Mouse (Mus musculus): ENCODE measurements at regions not wholly inside any gene's neighbourhood (a gene's known extent, or its start where the extent isn't known, plus 50 kb on each side); places are given as distances from the start of the nearest gene placed in this dataset.
A peak's percentile ranks its signal among the peaks of the same experiment; 100 is the strongest.

DNA sequence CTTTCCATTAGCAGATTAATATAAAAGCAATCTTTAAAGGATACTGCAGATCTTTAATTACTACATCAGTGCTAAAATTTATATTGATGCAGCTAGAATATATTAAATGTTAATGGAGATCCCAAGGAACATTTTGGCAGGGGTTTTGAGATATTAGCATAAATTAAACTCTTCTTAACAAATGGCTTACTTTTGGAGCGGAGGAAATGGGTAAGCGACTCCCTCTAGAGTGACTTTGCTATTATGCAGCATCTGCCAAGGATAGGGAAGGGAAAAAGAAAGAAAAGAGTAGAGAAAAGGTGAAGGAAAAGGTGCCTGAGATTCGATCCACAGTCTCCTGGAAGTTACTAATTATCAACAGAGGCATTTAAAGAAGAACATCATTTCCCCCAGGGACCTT, 949.4 kb downstream of the Synb start:
- Histone ChIP-seq H3K9me3 (no peaks in the 10 kb centered on the region), H3K36me3 (replicated peaks) (no peaks in the 10 kb centered on the region), H3K4me1 (no peaks in the 10 kb centered on the region), H3K4me3 (no peak overlapping the region), H3K27ac (no peak overlapping the region), H3K27me3 (ENCODE audit: poor library complexity, severe bottlenecking) (no peaks in the 10 kb centered on the region)
- WGBS = 71% methylated on average over 3 of the region's 3 CpGs
- no peak for DNase-seq (ENCODE audit: extremely low spot score, low spot score)

DNA sequence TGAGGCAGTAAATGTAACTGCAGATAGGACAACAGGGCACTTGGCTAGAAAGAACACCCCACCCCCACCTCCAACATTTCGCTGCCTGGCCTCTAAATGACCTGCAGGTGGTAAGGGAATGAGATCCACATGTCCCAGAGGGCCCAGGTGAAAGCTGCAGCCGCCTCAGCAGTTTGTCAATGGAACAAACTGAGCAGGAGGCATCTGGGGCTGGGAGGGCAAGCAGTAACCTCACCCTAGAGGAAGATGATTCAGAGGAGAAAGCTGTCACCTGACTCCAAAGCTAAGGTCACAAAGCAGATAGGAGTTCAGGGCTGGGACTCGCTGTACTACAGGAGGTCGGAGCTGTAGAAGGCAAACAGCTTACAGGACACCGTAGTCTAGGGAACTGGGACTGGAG, 955.7 kb downstream of the Synb start:
- H3K27ac ChIP-seq = no peak overlapping the region
- H3K9me3 ChIP-seq = no peaks in the 10 kb centered on the region
- no peak overlapping the region for H3K4me3 ChIP-seq
- 54% methylated on average over 5 of the region's 5 CpGs for WGBS
- H3K36me3 ChIP-seq (replicated peaks) = no peaks in the 10 kb centered on the region
- peaks cover 27% of the 10 kb centered on the region for H3K4me1 ChIP-seq
- DNase-seq (ENCODE audit: extremely low spot score, low spot score) = peak; percentile 17
- no peaks in the 10 kb centered on the region for H3K27me3 ChIP-seq (ENCODE audit: poor library complexity, severe bottlenecking)

DNA sequence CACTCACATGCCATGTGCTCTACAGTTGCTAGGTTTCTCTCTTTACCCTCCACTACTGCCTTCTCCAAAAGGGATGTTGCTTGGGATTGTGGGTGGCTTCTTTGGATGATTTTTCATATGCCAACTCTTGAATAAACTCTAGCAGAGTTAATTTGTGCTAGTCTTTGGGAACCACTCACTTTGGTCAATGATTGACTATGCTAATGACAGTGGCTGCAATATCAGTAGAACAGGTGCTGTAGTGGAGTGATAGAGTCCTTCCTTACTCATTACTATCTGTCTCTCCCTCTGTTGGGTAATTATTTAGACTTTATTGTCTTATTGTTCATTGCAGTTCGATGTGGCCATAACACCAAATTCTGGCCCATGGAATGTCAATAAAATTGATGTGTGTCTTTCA, 969.0 kb downstream of the Synb start:
- DNase-seq (ENCODE audit: extremely low spot score, low spot score) = no peak
- H3K27ac ChIP-seq = no peak overlapping the region
- no peak overlapping the region for H3K4me3 ChIP-seq
- H3K27me3 ChIP-seq (ENCODE audit: poor library complexity, severe bottlenecking) = no peaks in the 10 kb centered on the region
- WGBS = 97% methylated on average over 1 of the region's 1 CpGs
- H3K9me3 ChIP-seq = no peaks in the 10 kb centered on the region
- H3K36me3 ChIP-seq (replicated peaks) = no peaks in the 10 kb centered on the region
- H3K4me1 ChIP-seq = 0 out of 2 replicates have a peak, but pooled peaks cover 3% of the 10 kb centered on the region

DNA sequence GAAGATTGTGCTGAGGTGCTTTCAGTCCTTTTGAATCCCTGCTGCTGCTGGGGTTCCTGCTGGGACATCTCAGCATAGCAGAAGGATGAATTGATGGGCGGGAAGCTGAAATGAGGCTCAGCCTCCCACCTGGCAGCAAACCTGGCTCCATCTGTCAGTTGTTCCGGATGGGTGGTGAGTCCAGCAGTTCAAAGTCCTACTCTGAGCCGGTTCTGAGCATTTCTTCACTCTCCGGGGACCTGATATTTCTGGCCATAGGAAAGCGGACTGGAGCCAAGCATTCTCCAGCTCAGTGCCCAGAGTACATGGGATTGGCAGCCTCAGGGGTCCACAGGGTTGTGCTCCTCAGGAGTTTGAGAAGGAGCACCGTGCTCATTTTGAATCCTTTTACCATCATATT, 971.1 kb downstream of the Synb start:
- Histone ChIP-seq H3K27ac (no peak overlapping the region), H3K36me3 (replicated peaks) (no peaks in the 10 kb centered on the region), H3K9me3 (no peaks in the 10 kb centered on the region), H3K27me3 (ENCODE audit: poor library complexity, severe bottlenecking) (no peaks in the 10 kb centered on the region), H3K4me3 (no peak overlapping the region), H3K4me1 (0 out of 2 replicates have a peak, but pooled peaks cover 3% of the 10 kb centered on the region)
- 60% methylated on average over 6 of the region's 6 CpGs for WGBS
- DNase-seq (ENCODE audit: extremely low spot score, low spot score) = no peak

DNA sequence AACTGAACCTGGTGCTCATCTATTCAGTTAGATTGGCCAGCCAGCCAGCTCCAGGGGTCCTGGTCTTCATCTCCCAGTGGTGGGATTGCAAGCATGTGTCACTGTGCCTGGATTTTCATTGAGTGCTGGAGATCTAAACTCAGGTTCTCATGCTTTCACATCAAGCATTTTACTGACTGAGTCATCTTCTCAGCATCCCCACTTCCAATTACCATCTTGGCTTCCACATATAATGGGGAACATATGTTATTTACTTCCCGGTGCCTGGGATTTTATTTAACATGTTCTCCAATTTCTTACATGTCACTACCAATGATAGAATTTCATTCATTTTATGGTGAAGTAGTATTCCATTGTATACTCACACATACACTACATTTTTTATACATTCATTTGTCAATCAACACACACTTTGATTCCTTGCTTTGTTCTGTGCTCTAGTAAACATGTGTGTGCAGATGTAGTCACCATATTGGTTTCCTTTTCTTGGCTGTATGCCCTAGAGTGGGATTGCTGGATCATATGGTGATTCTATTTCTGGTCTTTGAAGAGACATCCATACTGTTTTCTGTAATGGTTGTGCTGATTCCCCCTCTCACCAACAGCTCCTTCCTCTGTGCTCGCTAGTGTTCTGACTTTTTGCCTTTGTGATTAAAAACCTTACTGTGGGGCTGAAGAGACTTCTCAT, 986.0 kb downstream of the Synb start:
- no peaks in the 10 kb centered on the region for H3K27me3 ChIP-seq (ENCODE audit: poor library complexity, severe bottlenecking)
- no peak overlapping the region for H3K27ac ChIP-seq
- H3K4me1 ChIP-seq = no peaks in the 10 kb centered on the region
- DNase-seq (ENCODE audit: extremely low spot score, low spot score) = no peak
- H3K36me3 ChIP-seq (replicated peaks) = no peaks in the 10 kb centered on the region
- no peaks in the 10 kb centered on the region for H3K9me3 ChIP-seq
- no peak overlapping the region for H3K4me3 ChIP-seq
- 88% methylated on average over 2 of the region's 2 CpGs for WGBS

DNA sequence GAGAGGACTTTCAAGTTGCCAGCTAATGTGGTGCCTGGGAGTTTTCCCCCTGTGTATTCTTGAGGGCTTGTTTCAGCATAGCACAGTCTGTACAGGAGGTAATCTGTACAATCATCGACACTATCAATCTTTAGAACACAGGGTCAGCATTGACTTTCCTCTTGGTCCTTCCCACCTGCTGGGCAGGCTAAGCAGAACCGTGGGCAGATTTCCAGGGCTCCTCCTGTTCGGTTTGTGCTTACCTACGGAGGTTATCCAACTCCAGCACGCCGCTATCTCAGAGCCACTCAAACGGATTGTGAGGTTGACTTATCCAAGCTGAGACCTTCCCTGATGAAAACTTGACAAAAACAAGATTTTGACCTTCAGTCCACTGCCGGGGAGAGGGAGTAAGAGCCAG, 988.9 kb downstream of the Synb start:
- no peak for DNase-seq (ENCODE audit: extremely low spot score, low spot score)
- 91% methylated on average over 8 of the region's 8 CpGs for WGBS

DNA sequence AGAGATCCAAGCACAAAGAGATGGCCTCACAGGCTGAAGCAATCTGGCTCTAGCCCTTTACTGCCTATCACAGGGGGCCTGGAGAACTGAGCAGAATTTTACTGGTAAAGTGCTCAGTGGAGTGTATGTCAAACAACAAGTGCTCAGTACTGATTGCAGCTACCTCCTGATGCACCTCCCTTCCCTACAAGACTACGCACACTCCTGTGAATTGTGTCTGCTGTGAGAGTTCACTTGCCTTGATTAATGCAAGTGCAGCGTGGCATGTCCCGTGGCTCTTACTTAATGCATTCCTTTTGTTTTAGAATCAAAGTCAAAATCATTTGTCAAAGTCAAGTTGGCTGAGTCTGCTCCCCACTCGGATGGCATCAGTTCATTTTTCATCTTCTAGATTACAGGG, 992.4 kb downstream of the Synb start:
- 89% methylated on average over 4 of the region's 4 CpGs for WGBS
- no peak for DNase-seq (ENCODE audit: extremely low spot score, low spot score)

More for the DNA sequence above, 988.9 kb downstream of the Synb start:
- no peak overlapping the region for H3K27ac ChIP-seq
- H3K4me1 ChIP-seq = no peaks in the 10 kb centered on the region
- H3K36me3 ChIP-seq (replicated peaks) = no peaks in the 10 kb centered on the region
- no peaks in the 10 kb centered on the region for H3K9me3 ChIP-seq
- no peaks in the 10 kb centered on the region for H3K27me3 ChIP-seq (ENCODE audit: poor library complexity, severe bottlenecking)
- H3K4me3 ChIP-seq = no peak overlapping the region

DNA sequence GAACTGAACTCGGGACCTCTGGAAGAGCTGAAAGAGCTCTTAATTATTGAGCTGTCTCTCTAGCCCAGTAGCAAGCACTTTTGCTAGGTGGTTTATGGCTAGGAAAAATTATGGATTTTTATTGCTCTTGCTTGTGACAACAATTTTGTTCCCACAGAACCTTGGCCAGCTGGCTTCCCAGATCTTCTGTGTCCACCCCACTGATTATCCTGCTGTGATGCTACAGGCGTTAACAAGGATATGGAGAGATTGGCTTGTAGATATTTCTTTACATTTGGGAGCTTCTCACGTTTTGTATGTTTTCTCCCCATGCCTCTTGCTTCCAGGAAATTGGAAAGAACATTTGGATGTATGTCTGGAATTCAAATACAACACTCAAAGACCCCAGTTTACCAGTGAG, 1008.6 kb downstream of the Synb start:
- Histone ChIP-seq H3K4me3 (no peak overlapping the region), H3K9me3 (no peaks in the 10 kb centered on the region; the same call in 1 of the 2 replicates), H3K4me1 (no peaks in the 10 kb centered on the region), H3K27me3 (ENCODE audit: poor library complexity, severe bottlenecking) (no peaks in the 10 kb centered on the region), H3K27ac (no peak overlapping the region), H3K36me3 (replicated peaks) (no peaks in the 10 kb centered on the region)
- WGBS = 82% methylated on average over 3 of the region's 3 CpGs
- DNase-seq (ENCODE audit: extremely low spot score, low spot score) = no peak

More for the DNA sequence above, 992.4 kb downstream of the Synb start:
- H3K4me3 ChIP-seq = no peak overlapping the region
- no peaks in the 10 kb centered on the region for H3K27me3 ChIP-seq (ENCODE audit: poor library complexity, severe bottlenecking)
- H3K9me3 ChIP-seq = no peaks in the 10 kb centered on the region
- no peaks in the 10 kb centered on the region for H3K36me3 ChIP-seq (replicated peaks)
- H3K27ac ChIP-seq = no peak overlapping the region
- H3K4me1 ChIP-seq = no peaks in the 10 kb centered on the region

DNA sequence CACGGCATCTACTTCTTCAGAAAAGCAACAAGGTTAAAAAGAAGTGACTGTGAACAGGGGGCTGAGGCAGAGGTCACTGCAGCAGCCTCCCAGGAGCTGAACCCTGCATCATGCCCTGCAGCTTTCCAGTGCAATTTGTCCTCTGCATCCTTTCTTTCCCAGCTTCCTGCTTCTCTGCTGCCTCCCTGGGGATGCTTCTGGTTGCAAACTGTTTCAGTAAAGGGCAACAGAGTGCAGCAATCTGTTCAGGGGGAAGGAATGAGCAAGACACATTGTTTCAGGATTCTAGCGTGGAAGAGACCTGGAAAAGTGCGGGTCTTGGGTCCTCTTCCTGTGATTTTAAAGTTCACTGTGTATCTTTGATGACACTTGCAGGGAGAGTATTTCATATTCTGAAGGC, 1032.7 kb downstream of the Synb start:
- no peak for DNase-seq (ENCODE audit: extremely low spot score, low spot score)
- H3K4me1 ChIP-seq = peaks cover 8% of the 10 kb centered on the region; the same call in 1 of the 2 replicates
- H3K36me3 ChIP-seq (replicated peaks) = no peaks in the 10 kb centered on the region
- H3K9me3 ChIP-seq = no peaks in the 10 kb centered on the region
- H3K27me3 ChIP-seq (ENCODE audit: poor library complexity, severe bottlenecking) = no peaks in the 10 kb centered on the region
- WGBS = 79% methylated on average over 3 of the region's 3 CpGs
- no peak overlapping the region for H3K4me3 ChIP-seq
- H3K27ac ChIP-seq = no peak overlapping the region

DNA sequence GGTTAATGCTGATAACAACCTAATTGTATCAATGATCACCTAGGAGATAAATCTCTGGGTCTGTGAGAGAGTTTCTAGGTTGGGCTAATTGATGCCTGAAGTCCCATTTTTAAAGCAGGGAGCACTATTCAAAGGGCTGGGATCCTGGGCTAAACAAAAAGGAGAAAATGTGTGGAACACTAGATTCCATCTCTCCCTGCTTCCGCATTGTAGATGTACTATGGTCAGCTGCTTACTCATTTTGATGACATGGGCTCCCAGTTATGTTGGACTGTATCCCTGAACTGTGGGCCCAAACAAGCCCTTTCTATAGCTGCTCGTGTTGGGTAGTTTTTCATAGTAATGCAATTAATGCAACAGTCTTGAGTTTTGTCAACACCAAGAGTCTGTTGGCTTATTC, 1047.1 kb downstream of the Synb start:
- Histone ChIP-seq H3K4me1 (no peaks in the 10 kb centered on the region), H3K9me3 (no peaks in the 10 kb centered on the region), H3K27me3 (ENCODE audit: poor library complexity, severe bottlenecking) (no peaks in the 10 kb centered on the region), H3K27ac (no peak overlapping the region), H3K4me3 (no peak overlapping the region), H3K36me3 (replicated peaks) (no peaks in the 10 kb centered on the region)
- DNase-seq (ENCODE audit: extremely low spot score, low spot score) = no peak
- 88% methylated on average over 2 of the region's 2 CpGs for WGBS

DNA sequence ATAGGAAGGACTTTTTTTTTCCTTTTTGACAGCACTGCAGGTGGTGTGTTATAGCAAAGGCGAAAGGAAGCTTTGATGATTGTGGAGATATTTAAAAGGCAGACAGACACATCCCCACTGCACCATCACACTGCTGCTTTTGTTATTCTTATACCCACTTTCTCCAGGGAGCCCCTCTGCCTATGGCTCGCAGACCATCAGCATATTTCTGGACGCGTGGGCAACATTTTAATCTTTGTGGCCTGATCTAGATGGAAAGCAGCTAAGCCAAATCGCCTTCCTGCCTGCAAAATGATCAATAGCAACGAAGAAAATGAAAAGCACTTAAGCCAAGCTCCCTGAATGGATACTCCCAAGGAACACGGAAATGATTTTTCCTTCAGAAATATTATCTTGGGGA, 1054.0 kb downstream of the Synb start:
- no peaks in the 10 kb centered on the region for H3K4me1 ChIP-seq
- 79% methylated on average over 7 of the region's 7 CpGs for WGBS
- no peak for DNase-seq (ENCODE audit: extremely low spot score, low spot score)
- no peaks in the 10 kb centered on the region for H3K36me3 ChIP-seq (replicated peaks)
- no peaks in the 10 kb centered on the region for H3K9me3 ChIP-seq
- no peaks in the 10 kb centered on the region for H3K27me3 ChIP-seq (ENCODE audit: poor library complexity, severe bottlenecking)
- H3K4me3 ChIP-seq = no peak overlapping the region
- no peak overlapping the region for H3K27ac ChIP-seq

DNA sequence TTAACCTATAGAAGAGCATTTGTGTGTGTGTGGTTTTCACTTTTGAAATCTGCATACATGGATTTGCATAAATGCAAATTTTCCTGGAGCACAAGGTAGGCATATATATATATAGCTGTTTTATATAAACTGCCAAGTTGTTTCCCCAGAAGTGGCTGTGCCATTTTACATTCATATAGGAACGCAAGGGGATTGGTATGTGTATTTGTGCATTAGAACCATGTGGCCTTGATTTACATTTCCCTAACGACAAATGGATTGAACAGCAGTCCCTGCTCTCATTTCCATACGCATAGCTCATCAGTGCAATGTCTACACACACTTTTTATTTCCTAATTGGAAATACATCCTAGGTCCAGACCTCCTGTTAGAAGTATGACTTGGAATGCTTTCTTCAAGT, 1069.9 kb downstream of the Synb start:
- no peak overlapping the region for H3K27ac ChIP-seq
- H3K9me3 ChIP-seq = no peaks in the 10 kb centered on the region
- WGBS = 89% methylated on average over 3 of the region's 3 CpGs
- H3K4me3 ChIP-seq = no peak overlapping the region
- H3K36me3 ChIP-seq (replicated peaks) = no peaks in the 10 kb centered on the region
- no peaks in the 10 kb centered on the region for H3K4me1 ChIP-seq
- H3K27me3 ChIP-seq (ENCODE audit: poor library complexity, severe bottlenecking) = no peaks in the 10 kb centered on the region
- DNase-seq (ENCODE audit: extremely low spot score, low spot score) = no peak

DNA sequence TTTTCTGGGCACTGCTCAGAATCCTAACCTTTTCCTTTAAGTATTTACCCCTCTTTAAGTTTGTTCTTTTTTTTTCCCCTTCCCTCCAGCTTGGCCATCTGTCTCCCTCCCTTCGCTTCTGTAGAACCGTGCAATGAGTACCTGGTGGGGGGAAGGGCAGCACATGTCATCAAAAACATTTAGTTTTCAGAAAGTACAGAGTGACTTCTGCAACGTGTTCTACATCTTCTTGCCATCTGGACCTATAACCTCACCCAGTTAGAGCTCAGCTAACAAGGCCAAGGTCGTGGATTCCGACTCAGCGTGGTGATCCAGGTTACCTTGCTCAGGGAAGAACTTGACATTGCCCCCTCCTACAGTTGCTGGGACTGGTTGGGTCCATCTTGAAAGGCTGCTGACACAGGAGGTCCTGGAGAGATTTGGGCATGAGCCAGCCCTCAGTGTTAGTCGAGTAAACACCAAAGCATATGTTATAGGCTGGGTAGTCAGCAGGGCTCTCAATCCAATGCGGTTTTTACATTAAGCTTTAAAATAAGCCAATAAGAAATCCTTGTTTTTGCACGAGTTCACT, 1075.0 kb downstream of the Synb start:
- Histone ChIP-seq H3K4me3 (no peak overlapping the region), H3K27ac (no peak overlapping the region), H3K9me3 (no peaks in the 10 kb centered on the region), H3K27me3 (ENCODE audit: poor library complexity, severe bottlenecking) (no peaks in the 10 kb centered on the region), H3K4me1 (no peaks in the 10 kb centered on the region), H3K36me3 (replicated peaks) (no peaks in the 10 kb centered on the region)
- no peak for DNase-seq (ENCODE audit: extremely low spot score, low spot score)
- WGBS = 85% methylated on average over 9 of the region's 9 CpGs
